Mouse (Mus musculus): ENCODE results near the gene Chchd3. TPM values are rescaled to one million over a fixed set of nuclear protein-coding genes. Genes with fewer than 3 reads are reported as not detected.

Chchd3 gene
- total and polyA plus RNA-seq, 2 experiments from 2014 or later: 77.8 to 107 TPM

- Histone ChIP-seq H3K4me3 (ENCODE audit: low read depth, low read length) (no peak overlapping the region), H3K9me3 (ENCODE audit: low read length) (no peaks in the 10 kb centered on the region), H3K4me2 (ENCODE audit: low read depth, low read length, poor library complexity, severe bottlenecking) (no peak overlapping the region), H3K27ac (ENCODE audit: low read depth, low read length) (no peak overlapping the region), H3K27me3 (ENCODE audit: insufficient read depth, low read length) (no peaks in the 10 kb centered on the region), H3K9ac (replicated peaks; ENCODE audit: low read length, poor library complexity, severe bottlenecking) (no peak overlapping the region), H3K36me3 (ENCODE audit: insufficient read depth, low read length) (no peaks in the 10 kb centered on the region), H3K4me1 (ENCODE audit: insufficient read depth, low read length) (no peaks in the 10 kb centered on the region)
- DNase-seq (ENCODE audit: low spot score): no peak
- TF ChIP-seq CTCF (IDR thresholded peaks at IDR 0.05): no peak
- no peak for ATAC-seq (ENCODE audit: low FRiP score)
- WGBS: 98% methylated on average over 1 of the region's 1 CpGs
Measured at GRCm38 (mm10) chr6:32808796-32809195, 251.3 kb downstream of the Chchd3 start.

DNA sequence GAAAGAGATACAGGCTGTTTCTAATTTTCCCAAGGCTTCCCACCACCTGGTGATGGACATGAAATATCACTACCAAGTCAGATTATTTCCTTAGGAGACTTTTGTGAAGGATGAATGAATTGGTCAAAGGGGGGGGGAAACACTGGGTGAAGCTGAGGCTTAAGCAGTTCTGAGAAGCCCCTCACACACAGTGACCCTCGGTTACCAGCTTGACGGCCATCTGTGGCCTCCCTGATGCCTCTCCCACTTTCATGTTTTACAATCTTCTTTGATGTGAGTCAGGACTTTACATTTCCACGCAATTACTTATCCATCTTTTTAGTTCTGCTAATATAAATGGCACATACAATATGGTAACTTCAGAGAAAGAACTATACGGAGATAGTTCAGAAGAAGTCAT lies 252.3 kb downstream of the Chchd3 start:
- H3K4me2 ChIP-seq (ENCODE audit: low read depth, low read length, poor library complexity, severe bottlenecking): no peak overlapping the region
- no peak for TF ChIP-seq CTCF (IDR thresholded peaks at IDR 0.05)
- H3K9ac ChIP-seq (replicated peaks; ENCODE audit: low read length, poor library complexity, severe bottlenecking): no peak overlapping the region
- no peaks in the 10 kb centered on the region for H3K27me3 ChIP-seq (ENCODE audit: insufficient read depth, low read length)
- no peak overlapping the region for H3K27ac ChIP-seq (ENCODE audit: low read depth, low read length)
- no peaks in the 10 kb centered on the region for H3K36me3 ChIP-seq (ENCODE audit: insufficient read depth, low read length)
- H3K9me3 ChIP-seq (ENCODE audit: low read length): no peaks in the 10 kb centered on the region
- DNase-seq (ENCODE audit: low spot score) (no peak), ATAC-seq (ENCODE audit: low FRiP score) (no peak)
- H3K4me1 ChIP-seq (ENCODE audit: insufficient read depth, low read length): no peaks in the 10 kb centered on the region
- H3K4me3 ChIP-seq (ENCODE audit: low read depth, low read length): no peak overlapping the region
- WGBS: 43% methylated on average over 4 of the region's 4 CpGs

DNA sequence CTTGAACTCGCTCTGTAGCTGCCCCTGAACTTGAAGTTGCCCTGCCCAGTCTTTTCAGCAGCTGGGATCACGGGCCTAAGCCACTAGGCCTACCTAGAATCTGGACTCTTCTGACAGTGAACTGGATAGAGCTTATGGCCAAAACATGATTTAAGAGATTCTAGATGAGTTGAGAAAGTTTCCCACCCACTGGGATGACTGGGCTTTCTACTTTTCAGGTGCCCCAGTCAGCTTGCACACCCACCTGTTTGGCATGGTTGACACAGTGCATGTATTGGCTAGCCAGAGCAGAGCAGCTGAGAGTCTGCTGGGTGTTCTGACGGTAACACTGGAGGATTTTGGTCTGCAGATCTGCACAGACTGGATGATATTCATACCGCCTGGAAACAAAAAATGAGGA lies 256.4 kb downstream of the Chchd3 start:
- H3K4me2 ChIP-seq (ENCODE audit: low read depth, low read length, poor library complexity, severe bottlenecking): no peak overlapping the region
- H3K9me3 ChIP-seq (ENCODE audit: low read length): no peaks in the 10 kb centered on the region
- no peaks in the 10 kb centered on the region for H3K36me3 ChIP-seq (ENCODE audit: insufficient read depth, low read length)
- no peak overlapping the region for H3K4me3 ChIP-seq (ENCODE audit: low read depth, low read length)
- H3K9ac ChIP-seq (replicated peaks; ENCODE audit: low read length, poor library complexity, severe bottlenecking): no peak overlapping the region
- ATAC-seq (ENCODE audit: low FRiP score) (no peak), DNase-seq (ENCODE audit: low spot score) (no peak)
- no peak for TF ChIP-seq CTCF (IDR thresholded peaks at IDR 0.05)
- 95% methylated on average over 4 of the region's 4 CpGs for WGBS
- H3K27me3 ChIP-seq (ENCODE audit: insufficient read depth, low read length): no peaks in the 10 kb centered on the region
- no peak overlapping the region for H3K27ac ChIP-seq (ENCODE audit: low read depth, low read length)
- no peaks in the 10 kb centered on the region for H3K4me1 ChIP-seq (ENCODE audit: insufficient read depth, low read length)

DNA sequence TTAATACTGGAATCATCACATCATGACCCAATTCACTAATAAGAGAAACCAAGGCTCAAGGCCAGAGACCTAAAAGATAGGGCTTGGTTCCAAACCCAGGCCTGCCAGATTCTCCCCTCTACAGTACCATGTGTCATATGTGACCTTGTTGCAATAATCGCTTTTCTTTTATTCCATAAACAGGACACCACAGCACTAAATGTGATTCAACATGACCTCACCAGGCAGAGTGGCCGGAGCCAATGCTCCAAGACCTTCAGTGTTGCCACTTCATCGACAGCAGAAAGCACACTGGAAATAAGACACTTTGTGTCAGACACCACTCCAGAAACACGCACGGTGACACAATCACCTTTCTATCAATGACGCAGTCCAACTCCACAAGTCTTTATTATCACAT lies 258.3 kb downstream of the Chchd3 start:
- H3K27ac ChIP-seq (ENCODE audit: low read depth, low read length): no peak overlapping the region
- DNase-seq (ENCODE audit: low spot score) (no peak), ATAC-seq (ENCODE audit: low FRiP score) (no peak)
- no peak overlapping the region for H3K9ac ChIP-seq (replicated peaks; ENCODE audit: low read length, poor library complexity, severe bottlenecking)
- no peaks in the 10 kb centered on the region for H3K4me1 ChIP-seq (ENCODE audit: insufficient read depth, low read length)
- no peak for TF ChIP-seq CTCF (IDR thresholded peaks at IDR 0.05)
- H3K36me3 ChIP-seq (ENCODE audit: insufficient read depth, low read length): no peaks in the 10 kb centered on the region
- no peak overlapping the region for H3K4me2 ChIP-seq (ENCODE audit: low read depth, low read length, poor library complexity, severe bottlenecking)
- no peaks in the 10 kb centered on the region for H3K27me3 ChIP-seq (ENCODE audit: insufficient read depth, low read length)
- no peaks in the 10 kb centered on the region for H3K9me3 ChIP-seq (ENCODE audit: low read length)
- no peak overlapping the region for H3K4me3 ChIP-seq (ENCODE audit: low read depth, low read length)
- 98% methylated on average over 6 of the region's 6 CpGs for WGBS

DNA sequence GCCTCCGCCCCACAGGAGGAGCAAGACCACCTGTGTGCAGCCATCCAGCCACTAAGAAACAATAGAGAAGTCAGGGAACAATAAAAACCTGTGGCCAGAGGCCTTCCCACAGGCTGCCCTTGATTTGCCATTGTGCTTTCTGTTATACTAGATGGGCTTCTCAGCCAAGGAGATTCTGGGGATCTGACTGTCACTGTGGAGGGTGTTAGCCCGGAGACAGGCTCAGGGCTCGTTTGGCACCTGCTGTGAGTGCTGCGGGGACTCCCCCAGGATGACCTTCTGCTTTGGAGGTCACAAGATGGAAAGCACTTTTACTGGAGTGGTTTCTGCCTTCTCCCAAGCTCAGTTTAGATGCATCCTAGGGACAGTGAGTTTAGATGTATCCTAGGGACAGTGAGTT lies 262.5 kb downstream of the Chchd3 start:
- Histone ChIP-seq H3K9ac (replicated peaks; ENCODE audit: low read length, poor library complexity, severe bottlenecking) (no peak overlapping the region), H3K4me1 (ENCODE audit: insufficient read depth, low read length) (no peaks in the 10 kb centered on the region), H3K9me3 (ENCODE audit: low read length) (no peaks in the 10 kb centered on the region), H3K36me3 (ENCODE audit: insufficient read depth, low read length) (no peaks in the 10 kb centered on the region), H3K4me2 (ENCODE audit: low read depth, low read length, poor library complexity, severe bottlenecking) (no peak overlapping the region), H3K27ac (ENCODE audit: low read depth, low read length) (no peak overlapping the region), H3K27me3 (ENCODE audit: insufficient read depth, low read length) (no peaks in the 10 kb centered on the region), H3K4me3 (ENCODE audit: low read depth, low read length) (no peak overlapping the region)
- no peak for DNase-seq (ENCODE audit: low spot score)
- WGBS: 26% methylated on average over 4 of the region's 4 CpGs
- TF ChIP-seq CTCF (IDR thresholded peaks at IDR 0.05): no peak
- no peak for ATAC-seq (ENCODE audit: low FRiP score)

DNA sequence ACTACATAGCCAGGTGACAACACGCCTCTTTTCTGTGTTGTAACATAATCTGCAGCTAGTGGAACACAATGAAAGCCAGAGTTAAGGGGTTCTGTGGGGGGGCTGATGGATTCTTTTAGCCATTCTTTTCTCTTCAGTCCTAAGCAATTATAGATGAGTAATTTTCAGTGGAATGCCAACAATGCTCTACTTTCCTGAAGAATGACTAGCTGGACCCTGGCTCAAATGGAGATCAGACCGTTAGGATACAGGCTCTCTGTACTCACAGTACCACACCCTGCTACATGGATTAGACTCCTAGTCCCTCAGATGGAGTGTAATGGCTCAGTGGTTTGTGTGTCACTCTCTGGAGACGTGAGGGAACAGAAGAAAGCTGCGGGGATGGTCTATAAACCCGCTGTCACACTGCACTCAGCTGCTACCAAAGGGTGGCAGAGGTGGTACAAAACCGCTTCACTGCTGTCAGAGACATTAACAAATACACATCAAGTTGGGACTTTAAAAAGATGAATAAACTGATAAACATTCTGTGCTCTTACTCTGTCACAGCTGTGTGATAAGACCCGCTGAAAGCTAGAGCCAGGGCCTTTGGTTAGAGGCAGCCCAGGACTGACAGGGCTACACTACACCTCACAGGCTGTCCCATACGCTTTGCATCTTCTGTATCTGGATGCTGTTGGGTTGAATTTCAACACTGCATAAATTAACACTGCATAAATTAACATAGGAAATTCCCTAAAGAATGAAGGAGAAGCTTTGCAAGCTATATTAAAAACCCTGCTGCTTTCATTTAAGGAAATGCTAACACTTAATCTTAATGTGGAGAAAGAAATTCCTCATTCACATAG lies 264.2 kb downstream of the Chchd3 start:
- no peak for DNase-seq (ENCODE audit: low spot score)
- Histone ChIP-seq H3K36me3 (ENCODE audit: insufficient read depth, low read length) (no peaks in the 10 kb centered on the region), H3K4me2 (ENCODE audit: low read depth, low read length, poor library complexity, severe bottlenecking) (no peak overlapping the region), H3K9ac (replicated peaks; ENCODE audit: low read length, poor library complexity, severe bottlenecking) (no peak overlapping the region), H3K4me1 (ENCODE audit: insufficient read depth, low read length) (no peaks in the 10 kb centered on the region), H3K27me3 (ENCODE audit: insufficient read depth, low read length) (no peaks in the 10 kb centered on the region), H3K4me3 (ENCODE audit: low read depth, low read length) (no peak overlapping the region), H3K9me3 (ENCODE audit: low read length) (no peaks in the 10 kb centered on the region), H3K27ac (ENCODE audit: low read depth, low read length) (no peak overlapping the region)
- ATAC-seq (ENCODE audit: low FRiP score): no peak
- no peak for TF ChIP-seq CTCF (IDR thresholded peaks at IDR 0.05)
- 68% methylated on average over 8 of the region's 8 CpGs for WGBS
